Mouse (Mus musculus) CH12.LX (cell line): ENCODE data around the gene Epha6.

Experiments
- E2F4 ChIP-seq: IDR thresholded peaks from 2 replicates; pipeline ENCODE4 v1.6.1; 2011; ENCODE audit warnings: low read depth, low read length, improper control_type of control experiment; ENCODE audit not compliant: insufficient replicate concordance
- RCOR1 ChIP-seq: conservative IDR thresholded peaks from 2 replicates; pipeline ENCODE4 v1.6.1; 2012; ENCODE audit warnings: low read depth, mild to moderate bottlenecking, inconsistent platforms, low read length, improper control_type of control experiment
- SIN3A ChIP-seq: IDR thresholded peaks from 2 replicates; pipeline ENCODE4 v1.6.1; 2012; ENCODE audit warnings: low read length, improper control_type of control experiment, inconsistent platforms

GRCm38 (mm10) chr16:59969816-59970215 is 635.5 kb downstream of the Epha6 start:
- TF ChIP-seq RCOR1, result no peak
- TF ChIP-seq SIN3A, result no peak
- no peak for TF ChIP-seq E2F4
